Mouse (Mus musculus) G1E (cell line): Measurements from ENCODE around the gene Acadvl.

ENCODE experiments used
- CTCF ChIP-seq: IDR thresholded peaks from 2 replicates; pipeline ENCODE4 v1.5.1; 2012; ENCODE audit warnings: low read depth, low read length, inconsistent platforms, mixed read lengths
- GATA1 ChIP-seq: IDR thresholded peaks from 2 replicates; pipeline ENCODE4 v1.6.1; 2012; ENCODE audit warnings: borderline replicate concordance, low read length, inconsistent platforms, mixed read lengths
- GATA2 ChIP-seq: IDR thresholded peaks from 2 replicates; pipeline ENCODE4 v1.6.1; 2012; ENCODE audit warnings: low read depth, low read length, inconsistent platforms, borderline replicate concordance
- POLR2AphosphoS5 ChIP-seq: IDR thresholded peaks from 2 replicates; pipeline ENCODE4 v1.6.1; 2012; ENCODE audit warnings: low read depth, low read length, inconsistent platforms; ENCODE audit not compliant: insufficient replicate concordance
- TAL1 ChIP-seq: conservative IDR thresholded peaks from 2 replicates; pipeline ENCODE4 v1.6.1; 2012; ENCODE audit warnings: low read depth, low read length, inconsistent platforms, mixed read lengths

- TF ChIP-seq CTCF (no peak), GATA1 (no peak), TAL1 (no peak), POLR2AphosphoS5 (no peak), GATA2 (no peak)
Measured at GRCm38 (mm10) chr11:69976271-69976670, 38.9 kb downstream of the Acadvl start.
